Mouse (Mus musculus) lung, embryonic 16.5 days (tissue): ENCODE results near the gene Iscu. TPM values are rescaled to one million over a fixed set of nuclear protein-coding genes. Genes with fewer than 3 reads are reported as not detected.

Source experiments
- ATAC-seq: fragments of 200-750 bp; cut with Nextera tagmentation; 2 replicates; pipeline ENCODE4 v1.8.0; 2017; ENCODE audit warnings: low read depth, mild to moderate bottlenecking, moderate library complexity
- H3K27ac ChIP-seq: fragments of 300-500 bp; sonication (generic); 2 replicates; pipeline ENCODE4 v1.5.1; 2014; ENCODE audit warnings: mild to moderate bottlenecking, control low read depth, low read length
- H3K27me3 ChIP-seq: fragments of 300-500 bp; sonication (generic); 2 replicates; pipeline ENCODE4 v1.6.1; 2014; ENCODE audit warnings: low read depth, low read length, mixed read lengths; ENCODE audit not compliant: control insufficient read depth, insufficient read depth
- H3K36me3 ChIP-seq: fragments of 300-500 bp; sonication (generic); 2 replicates; pipeline ENCODE4 v1.6.1; 2014; ENCODE audit warnings: low read length; ENCODE audit not compliant: control insufficient read depth, insufficient read depth
- H3K4me1 ChIP-seq: fragments of 300-500 bp; sonication (generic); replicated peaks from 2 replicates; pipeline ENCODE4 v1.6.1; 2014; ENCODE audit warnings: low read length, mixed read lengths; ENCODE audit not compliant: control insufficient read depth, insufficient read depth
- H3K4me2 ChIP-seq: fragments of 300-500 bp; sonication (generic); 2 replicates; pipeline ENCODE4 v1.6.1; 2014; ENCODE audit warnings: low read depth, low read length, control low read depth
- H3K4me3 ChIP-seq: fragments of 300-500 bp; sonication (generic); 2 replicates; pipeline ENCODE4 v1.5.1; 2014; ENCODE audit warnings: mild to moderate bottlenecking, low read length, control low read depth
- H3K9ac ChIP-seq: fragments of 300-500 bp; sonication (generic); 2 replicates; pipeline ENCODE4 v1.6.1; 2014; ENCODE audit warnings: low read length, control low read depth
- H3K9me3 ChIP-seq: fragments of 300-500 bp; sonication (generic); 2 replicates; pipeline ENCODE4 v1.6.1; 2016; ENCODE audit warnings: low read length; ENCODE audit not compliant: control insufficient read depth
- WGBS: fragments of 180-500 bp; shearing (Covaris S2); extraction: QIAGEN DNeasy Blood & Tissue Kit; methylation state at CpG from one replicate; pipeline ENCODE4 v1.1.7; 2014; 5-methylcytosine and 5-hydroxymethylcytosine counted together
- polyA plus RNA-seq: library from polyadenylated mRNA; unstranded; fragments of >200 nt; fragmentation: Nextera tagmentation; extraction: Ambion mirVana; gene quantifications from 2 replicates; pipeline ENCODE4 v1.2.1, GENCODE M21; 2015

Gene Iscu
- polyA plus RNA-seq, 1 experiment from 2014 or later = 114 TPM

DNA sequence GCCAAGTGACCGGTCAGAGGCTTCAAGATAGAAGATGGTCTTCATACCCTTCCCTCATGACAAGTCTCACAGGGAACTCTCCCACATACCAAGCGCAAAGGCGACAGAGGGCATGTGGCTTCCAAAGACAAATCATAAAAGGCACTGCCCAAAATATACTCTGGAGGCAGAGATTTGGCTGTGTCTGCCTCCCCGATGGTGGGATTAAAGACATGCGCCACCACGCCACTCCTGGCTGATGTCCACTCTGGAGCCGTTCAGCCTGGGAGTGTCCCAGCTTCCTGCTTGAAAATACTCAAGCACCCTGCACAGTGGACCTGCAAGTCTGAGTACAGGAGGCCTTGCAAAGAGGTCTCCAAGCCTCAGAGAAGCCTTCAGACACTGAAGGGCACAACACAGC is 41.4 kb upstream of the Iscu start:
- no peaks in the 10 kb centered on the region for H3K27me3 ChIP-seq
- ATAC-seq = no peak
- H3K9me3 ChIP-seq = no peaks in the 10 kb centered on the region
- peaks cover 4% of the 10 kb centered on the region for H3K4me1 ChIP-seq
- H3K4me3 ChIP-seq = no peak overlapping the region
- no peak overlapping the region for H3K4me2 ChIP-seq
- H3K9ac ChIP-seq = no peak overlapping the region
- no peaks in the 10 kb centered on the region for H3K36me3 ChIP-seq
- H3K27ac ChIP-seq = no peak overlapping the region
- 80% methylated on average over 7 of the region's 7 CpGs for WGBS

- H3K4me1 ChIP-seq = peaks cover 12% of the 10 kb centered on the region
- no peak for ATAC-seq
- H3K9ac ChIP-seq = no peak overlapping the region
- no peaks in the 10 kb centered on the region for H3K36me3 ChIP-seq
- no peak overlapping the region for H3K4me2 ChIP-seq
- H3K27me3 ChIP-seq = no peaks in the 10 kb centered on the region
- no peak overlapping the region for H3K27ac ChIP-seq
- 23% methylated on average over 6 of the region's 6 CpGs for WGBS
- no peak overlapping the region for H3K4me3 ChIP-seq
- H3K9me3 ChIP-seq = no peaks in the 10 kb centered on the region
Observed at GRCm38 (mm10) chr5:113732182-113732581, 40.4 kb upstream of the Iscu start.

DNA sequence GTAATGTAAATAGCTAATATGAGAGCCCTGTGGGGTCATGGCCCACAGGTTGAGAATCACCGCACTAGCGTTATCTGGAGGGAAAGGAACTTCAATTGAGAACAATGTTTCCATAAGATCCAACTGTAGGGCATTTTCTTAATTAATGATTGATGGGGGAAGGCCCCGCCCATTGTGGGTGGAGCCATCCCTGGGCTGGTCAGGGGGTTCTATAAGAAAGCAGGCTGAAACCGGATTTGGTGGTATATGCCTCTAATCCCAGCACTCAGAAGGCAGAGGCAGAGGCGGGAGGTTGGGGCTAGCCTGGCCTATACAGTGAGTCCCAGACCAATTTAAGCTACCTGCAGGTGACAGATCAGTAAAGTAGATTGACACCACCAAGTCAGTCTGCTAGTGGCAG is 38.2 kb upstream of the Iscu start:
- no peak for ATAC-seq
- WGBS = 63% methylated on average over 5 of the region's 5 CpGs
- H3K36me3 ChIP-seq = peaks cover 8% of the 10 kb centered on the region
- H3K9ac ChIP-seq = no peak overlapping the region
- no peak overlapping the region for H3K27ac ChIP-seq
- no peak overlapping the region for H3K4me3 ChIP-seq
- no peaks in the 10 kb centered on the region for H3K27me3 ChIP-seq
- H3K4me2 ChIP-seq = no peak overlapping the region
- H3K9me3 ChIP-seq = no peaks in the 10 kb centered on the region
- peaks cover 12% of the 10 kb centered on the region for H3K4me1 ChIP-seq

- peak overlapping the region; percentile 76 for H3K4me3 ChIP-seq
- no peak for ATAC-seq
- H3K36me3 ChIP-seq = peaks cover 11% of the 10 kb centered on the region
- H3K4me2 ChIP-seq = peak overlapping the region; percentile 82
- no peaks in the 10 kb centered on the region for H3K27me3 ChIP-seq
- no peaks in the 10 kb centered on the region for H3K9me3 ChIP-seq
- H3K9ac ChIP-seq = peak overlapping the region; percentile 70
- 14% methylated on average over 7 of the region's 7 CpGs for WGBS
- H3K27ac ChIP-seq = peak overlapping the region; percentile 92
- H3K4me1 ChIP-seq = peaks cover 12% of the 10 kb centered on the region
Observed at GRCm38 (mm10) chr5:113735023-113735344, 37.6 kb upstream of the Iscu start.

DNA sequence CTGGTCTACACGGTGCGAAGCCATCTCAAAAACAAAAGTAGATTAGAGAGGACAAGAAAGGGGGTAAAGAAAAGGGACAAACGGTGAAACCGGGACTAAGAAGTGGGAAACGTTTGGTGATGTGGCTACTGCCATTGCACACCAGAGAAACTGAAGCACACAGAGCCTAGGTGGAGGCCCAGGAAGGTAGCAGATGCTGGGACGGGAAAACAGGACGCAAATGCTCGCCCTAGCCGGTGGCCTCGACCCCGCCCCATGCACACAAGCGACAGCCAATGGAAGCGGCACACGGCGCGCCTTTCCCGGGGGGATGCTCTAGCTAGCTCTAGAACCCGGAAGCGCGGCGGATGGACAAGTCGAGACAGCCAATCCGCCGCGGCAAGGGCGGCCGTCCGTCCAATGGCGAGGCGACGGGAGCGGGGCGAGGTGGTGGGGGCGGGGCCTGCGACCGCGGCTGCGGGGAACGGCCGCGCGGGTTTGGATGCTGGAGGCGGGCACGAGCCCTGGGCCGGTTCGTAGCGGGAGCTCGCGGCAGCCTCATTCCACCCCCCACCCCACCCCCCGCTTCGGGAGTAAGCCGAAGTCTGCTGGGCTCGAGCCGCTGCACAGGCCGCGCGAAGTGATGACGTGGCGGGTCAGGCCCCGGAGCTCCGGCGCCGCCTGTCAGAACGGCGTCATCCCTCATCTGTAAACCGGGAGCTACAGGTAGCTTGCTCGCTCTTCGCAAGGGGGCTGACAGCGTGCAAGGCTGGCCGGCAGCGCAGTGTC is 37.0 kb upstream of the Iscu start, which contains the start of gene Ficd:
Gene Ficd (plus strand): TSS at position 459 of the 768 bp plus-strand sequence.
- Histone ChIP-seq H3K4me1 (peaks cover 12% of the 10 kb centered on the region), H3K4me2 (peak within 1 kb of the TSS; percentile 89), H3K27me3 (no peaks in the 10 kb centered on the region), H3K9me3 (no peaks in the 10 kb centered on the region), H3K36me3 (peaks cover 13% of the 10 kb centered on the region), H3K27ac (peak within 1 kb of the TSS; percentile 92), H3K9ac (peak within 1 kb of the TSS; percentile 80), H3K4me3 (peak within 1 kb of the TSS; percentile 76)
- WGBS = 1% methylated on average over 51 of the region's 71 CpGs
- ATAC-seq = peak; percentile 98

DNA sequence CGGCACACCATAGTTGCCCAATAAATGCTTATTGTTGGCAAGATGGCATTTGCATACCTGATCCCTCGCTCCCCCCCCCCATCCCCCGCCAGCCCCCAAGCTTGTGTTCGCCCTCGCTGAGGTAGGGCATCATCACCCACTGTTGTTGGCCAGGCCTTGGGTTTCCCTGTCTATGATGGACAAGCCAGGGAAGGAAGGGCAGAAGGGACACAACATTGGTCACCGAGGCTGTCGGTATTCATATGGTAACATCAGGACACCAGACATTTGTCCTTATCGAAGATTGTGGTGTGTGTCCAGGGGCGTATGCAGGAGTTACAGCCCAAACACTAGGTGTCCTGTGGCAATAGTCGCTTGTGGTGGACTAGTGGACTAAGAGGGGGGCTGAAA is 36.4 kb upstream of the Iscu start:
- Histone ChIP-seq H3K4me2 (peak overlapping the region; percentile 89), H3K4me3 (peak overlapping the region; percentile 76), H3K27ac (peak overlapping the region; percentile 92), H3K4me1 (peaks cover 12% of the 10 kb centered on the region), H3K9ac (peak overlapping the region; percentile 80), H3K36me3 (peaks cover 19% of the 10 kb centered on the region), H3K27me3 (no peaks in the 10 kb centered on the region), H3K9me3 (no peaks in the 10 kb centered on the region)
- 2% methylated on average over 10 of the region's 10 CpGs for WGBS
- ATAC-seq = no peak; the same call in 1 of the 2 replicates

- ATAC-seq = no peak
- H3K27ac ChIP-seq = peak overlapping the region; percentile 92; the same call in 1 of the 2 replicates
- H3K4me2 ChIP-seq = peak overlapping the region; percentile 89
- peak overlapping the region; percentile 80 for H3K9ac ChIP-seq
- H3K27me3 ChIP-seq = no peaks in the 10 kb centered on the region
- peaks cover 24% of the 10 kb centered on the region for H3K36me3 ChIP-seq
- 34% methylated on average over 15 of the region's 15 CpGs for WGBS
- H3K4me1 ChIP-seq = peaks cover 12% of the 10 kb centered on the region
- no peaks in the 10 kb centered on the region for H3K9me3 ChIP-seq
- peak overlapping the region; percentile 76 for H3K4me3 ChIP-seq
Observed at GRCm38 (mm10) chr5:113736522-113737164, 35.9 kb upstream of the Iscu start.

GRCm38 (mm10) chr5:113737607-113738237 is 34.8 kb upstream of the Iscu start:
- H3K27me3 ChIP-seq = no peaks in the 10 kb centered on the region

GRCm38 (mm10) chr5:113747629-113748028 is 24.9 kb upstream of the Iscu start:
- no peak for ATAC-seq
- Histone ChIP-seq H3K27ac (no peak overlapping the region), H3K27me3 (no peaks in the 10 kb centered on the region), H3K4me1 (no peaks in the 10 kb centered on the region), H3K9ac (no peak overlapping the region), H3K36me3 (peaks cover 87% of the 10 kb centered on the region), H3K4me3 (no peak overlapping the region), H3K4me2 (no peak overlapping the region), H3K9me3 (no peaks in the 10 kb centered on the region)
- WGBS = 93% methylated on average over 5 of the region's 5 CpGs

More at GRCm38 (mm10) chr5:113737607-113738237, 34.8 kb upstream of the Iscu start:
- Histone ChIP-seq H3K27ac (no peak overlapping the region), H3K9ac (no peak overlapping the region), H3K9me3 (no peaks in the 10 kb centered on the region), H3K4me1 (peaks cover 12% of the 10 kb centered on the region), H3K4me3 (no peak overlapping the region), H3K4me2 (no peak overlapping the region), H3K36me3 (peaks cover 31% of the 10 kb centered on the region)
- no peak for ATAC-seq
- WGBS = 76% methylated on average over 11 of the region's 11 CpGs
